Mouse (Mus musculus) liver, embryonic 14.5 days (tissue): ENCODE data around the gene Irx3.

Experiments used
- CTCF ChIP-seq: IDR thresholded peaks from 2 replicates; pipeline ENCODE4 v1.5.1; 2016; ENCODE audit warnings: antibody characterized with exemption, low read depth, control low read depth
- EP300 ChIP-seq: IDR thresholded peaks from 2 replicates; pipeline ENCODE4 v1.6.1; 2016; ENCODE audit warnings: antibody characterized with exemption, low read depth

- TF ChIP-seq CTCF (no peak), EP300 (no peak)
These were observed 18.9 kb downstream of the Irx3 start for GRCm38 (mm10) chr8:91782940-91783339.
